Mouse (Mus musculus) heart, embryonic 16.5 days (tissue): ENCODE measurements at regions not wholly inside any gene's neighbourhood (a gene's known extent, or its start where the extent isn't known, plus 50 kb on each side); places are given as distances from the start of the nearest gene placed in this dataset.

Experiments used
- ATAC-seq: fragments of 200-750 bp; cut with Nextera tagmentation; replicated peaks from 2 replicates; pipeline ENCODE4 v1.8.0; 2017; ENCODE audit warnings: moderate number of reproducible peaks; ENCODE audit not compliant: insufficient read depth, low FRiP score; ENCODE audit errors: extremely low read depth
- H3K27ac ChIP-seq: fragments of 300-500 bp; sonication (generic); 2 replicates; pipeline ENCODE4 v1.5.1; 2014; ENCODE audit warnings: mild to moderate bottlenecking, low read length, control low read depth, moderate library complexity
- H3K27me3 ChIP-seq: fragments of 300-500 bp; sonication (generic); 2 replicates; pipeline ENCODE4 v1.6.1; 2014; ENCODE audit warnings: low read length, mixed read lengths; ENCODE audit not compliant: control insufficient read depth, insufficient read depth
- H3K36me3 ChIP-seq: fragments of 300-500 bp; sonication (generic); 2 replicates; pipeline ENCODE4 v1.6.1; 2014; ENCODE audit not compliant: control insufficient read depth, insufficient read depth
- H3K4me1 ChIP-seq: fragments of 300-500 bp; sonication (generic); 2 replicates; pipeline ENCODE4 v1.6.1; 2014; ENCODE audit warnings: low read length, mixed read lengths; ENCODE audit not compliant: control insufficient read depth, insufficient read depth
- H3K4me2 ChIP-seq: fragments of 300-500 bp; sonication (generic); 2 replicates; pipeline ENCODE4 v1.6.1; 2014; ENCODE audit warnings: low read depth, mild to moderate bottlenecking, control low read depth, low read length
- H3K4me3 ChIP-seq: fragments of 300-500 bp; sonication (generic); 2 replicates; pipeline ENCODE4 v1.5.1; 2014; ENCODE audit warnings: mild to moderate bottlenecking, control low read depth, low read length
- H3K9ac ChIP-seq: fragments of 300-500 bp; sonication (generic); 2 replicates; pipeline ENCODE4 v1.6.1; 2014; ENCODE audit warnings: low read length, control low read depth
- H3K9me3 ChIP-seq: fragments of 300-500 bp; sonication (generic); replicated peaks from 2 replicates; pipeline ENCODE4 v1.6.1; 2016; ENCODE audit warnings: low read length; ENCODE audit not compliant: control insufficient read depth
- WGBS: fragments of 180-500 bp; shearing (Covaris S2); extraction: QIAGEN DNeasy Blood & Tissue Kit; methylation state at CpG from one replicate; pipeline ENCODE4 v1.1.7; 2014; 5-methylcytosine and 5-hydroxymethylcytosine counted together

- H3K4me1 ChIP-seq, result peaks cover 10% of the 10 kb centered on the region
- H3K4me3 ChIP-seq, result no peak overlapping the region
- H3K9me3 ChIP-seq, result no peaks in the 10 kb centered on the region
- no peak overlapping the region for H3K4me2 ChIP-seq
- H3K27me3 ChIP-seq, result no peaks in the 10 kb centered on the region; the same call in 1 of the 2 replicates
- no peaks in the 10 kb centered on the region for H3K36me3 ChIP-seq
- no peak overlapping the region for H3K9ac ChIP-seq
- no peak overlapping the region for H3K27ac ChIP-seq
- 80% methylated on average over 5 of the region's 5 CpGs for WGBS
- ATAC-seq, result no peak
Observed at GRCm38 (mm10) chr4:87653440-87654165, 379.6 kb downstream of the Mllt3 start.

- no peak for ATAC-seq
- no peak overlapping the region for H3K4me2 ChIP-seq
- H3K4me3 ChIP-seq, result no peak overlapping the region
- WGBS, result 82% methylated on average over 8 of the region's 8 CpGs
- H3K4me1 ChIP-seq, result peaks cover 7% of the 10 kb centered on the region
- H3K9ac ChIP-seq, result no peak overlapping the region
- H3K27me3 ChIP-seq, result no peaks in the 10 kb centered on the region; the same call in 1 of the 2 replicates
- no peaks in the 10 kb centered on the region for H3K9me3 ChIP-seq
- H3K27ac ChIP-seq, result no peak overlapping the region
- no peaks in the 10 kb centered on the region for H3K36me3 ChIP-seq
Observed at GRCm38 (mm10) chr4:87652314-87652934, 380.7 kb downstream of the Mllt3 start.

DNA sequence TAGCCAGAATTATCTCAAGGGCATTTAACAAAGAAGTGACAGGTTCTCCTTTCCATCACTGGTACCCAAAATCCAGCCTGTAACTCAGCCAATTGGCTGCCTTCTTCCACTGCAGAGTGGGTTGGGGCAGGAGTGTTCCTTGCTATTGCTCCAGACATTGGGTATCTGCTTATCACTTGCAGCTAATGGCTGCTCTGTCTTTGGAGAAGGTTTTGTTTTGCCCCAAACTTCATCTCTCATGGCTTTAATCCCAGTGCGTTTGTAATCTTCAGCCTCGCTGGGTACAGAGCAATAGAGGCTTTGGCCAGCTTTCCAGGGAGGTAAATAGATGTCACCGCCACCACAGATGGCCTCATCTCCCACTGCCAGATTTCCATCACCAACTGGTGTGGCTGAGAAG is 381.9 kb downstream of the Mllt3 start:
- H3K36me3 ChIP-seq, result no peaks in the 10 kb centered on the region
- no peak overlapping the region for H3K27ac ChIP-seq
- WGBS, result 75% methylated on average over 3 of the region's 3 CpGs
- no peak overlapping the region for H3K4me2 ChIP-seq
- H3K9me3 ChIP-seq, result no peaks in the 10 kb centered on the region
- H3K9ac ChIP-seq, result no peak overlapping the region
- no peak overlapping the region for H3K4me3 ChIP-seq
- H3K4me1 ChIP-seq, result peaks cover 7% of the 10 kb centered on the region
- ATAC-seq, result no peak
- no peaks in the 10 kb centered on the region; the same call in 1 of the 2 replicates for H3K27me3 ChIP-seq

DNA sequence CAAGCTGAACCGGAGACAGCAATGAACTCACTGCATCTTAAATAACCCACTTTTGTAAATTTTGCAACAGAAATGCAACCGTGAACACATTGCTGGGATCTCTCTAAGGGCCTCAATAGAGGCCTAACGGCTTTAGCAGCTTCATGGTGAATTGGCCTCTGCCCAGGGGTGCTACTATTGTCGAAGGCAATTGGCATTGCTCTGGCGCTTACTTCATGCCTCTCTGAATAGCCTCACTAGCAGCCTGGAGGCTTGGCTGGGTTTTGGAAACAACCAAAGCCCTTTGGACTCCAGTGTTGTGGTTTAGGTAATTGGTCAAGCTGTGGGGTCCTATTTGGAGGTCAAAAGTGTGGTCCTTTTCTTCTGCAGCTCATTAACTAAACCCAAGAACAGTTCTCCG is 382.3 kb downstream of the Mllt3 start:
- H3K4me1 ChIP-seq, result peaks cover 7% of the 10 kb centered on the region
- H3K9ac ChIP-seq, result no peak overlapping the region
- 65% methylated on average over 6 of the region's 6 CpGs for WGBS
- H3K27me3 ChIP-seq, result no peaks in the 10 kb centered on the region; the same call in 1 of the 2 replicates
- H3K9me3 ChIP-seq, result no peaks in the 10 kb centered on the region
- H3K36me3 ChIP-seq, result no peaks in the 10 kb centered on the region
- no peak overlapping the region for H3K4me2 ChIP-seq
- no peak overlapping the region for H3K27ac ChIP-seq
- no peak overlapping the region for H3K4me3 ChIP-seq
- no peak for ATAC-seq

DNA sequence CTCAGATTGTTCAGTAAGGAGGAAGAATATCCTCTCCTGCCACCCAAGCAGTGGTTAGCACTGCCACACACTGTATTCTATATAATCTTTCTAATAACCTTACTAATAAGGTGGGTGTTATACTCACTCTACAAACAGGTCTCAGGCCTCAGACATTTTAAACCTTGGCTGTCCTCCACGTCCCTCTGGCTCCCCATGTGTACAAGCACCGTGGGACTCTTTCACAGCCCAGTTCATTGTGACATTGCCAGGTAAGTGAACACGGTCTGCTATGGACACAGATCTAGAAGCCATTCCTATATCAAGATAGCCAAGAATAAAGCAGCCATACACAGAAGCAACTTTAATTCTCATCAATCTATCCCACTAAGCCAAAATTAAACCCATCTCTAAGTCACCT is 382.8 kb downstream of the Mllt3 start:
- H3K4me1 ChIP-seq, result peaks cover 7% of the 10 kb centered on the region
- H3K9ac ChIP-seq, result no peak overlapping the region
- H3K27ac ChIP-seq, result no peak overlapping the region
- no peak for ATAC-seq
- no peaks in the 10 kb centered on the region; the same call in 1 of the 2 replicates for H3K27me3 ChIP-seq
- H3K4me2 ChIP-seq, result no peak overlapping the region
- no peaks in the 10 kb centered on the region for H3K36me3 ChIP-seq
- no peak overlapping the region for H3K4me3 ChIP-seq
- 71% methylated on average over 3 of the region's 3 CpGs for WGBS
- H3K9me3 ChIP-seq, result no peaks in the 10 kb centered on the region; the same call in 1 of the 2 replicates

- Histone ChIP-seq H3K4me3 (no peak overlapping the region), H3K27me3 (no peaks in the 10 kb centered on the region; the same call in 1 of the 2 replicates), H3K36me3 (no peaks in the 10 kb centered on the region), H3K9ac (no peak overlapping the region), H3K9me3 (no peaks in the 10 kb centered on the region; the same call in 1 of the 2 replicates), H3K4me2 (peak overlapping the region; percentile 74), H3K4me1 (peaks cover 7% of the 10 kb centered on the region), H3K27ac (0 out of 2 replicates have a peak overlapping the region, but pooled peaks have one; percentile 15)
- ATAC-seq, result peak; percentile 4; the same call in 1 of the 2 replicates
Observed at GRCm38 (mm10) chr4:87648919-87649318, 384.2 kb downstream of the Mllt3 start.

DNA sequence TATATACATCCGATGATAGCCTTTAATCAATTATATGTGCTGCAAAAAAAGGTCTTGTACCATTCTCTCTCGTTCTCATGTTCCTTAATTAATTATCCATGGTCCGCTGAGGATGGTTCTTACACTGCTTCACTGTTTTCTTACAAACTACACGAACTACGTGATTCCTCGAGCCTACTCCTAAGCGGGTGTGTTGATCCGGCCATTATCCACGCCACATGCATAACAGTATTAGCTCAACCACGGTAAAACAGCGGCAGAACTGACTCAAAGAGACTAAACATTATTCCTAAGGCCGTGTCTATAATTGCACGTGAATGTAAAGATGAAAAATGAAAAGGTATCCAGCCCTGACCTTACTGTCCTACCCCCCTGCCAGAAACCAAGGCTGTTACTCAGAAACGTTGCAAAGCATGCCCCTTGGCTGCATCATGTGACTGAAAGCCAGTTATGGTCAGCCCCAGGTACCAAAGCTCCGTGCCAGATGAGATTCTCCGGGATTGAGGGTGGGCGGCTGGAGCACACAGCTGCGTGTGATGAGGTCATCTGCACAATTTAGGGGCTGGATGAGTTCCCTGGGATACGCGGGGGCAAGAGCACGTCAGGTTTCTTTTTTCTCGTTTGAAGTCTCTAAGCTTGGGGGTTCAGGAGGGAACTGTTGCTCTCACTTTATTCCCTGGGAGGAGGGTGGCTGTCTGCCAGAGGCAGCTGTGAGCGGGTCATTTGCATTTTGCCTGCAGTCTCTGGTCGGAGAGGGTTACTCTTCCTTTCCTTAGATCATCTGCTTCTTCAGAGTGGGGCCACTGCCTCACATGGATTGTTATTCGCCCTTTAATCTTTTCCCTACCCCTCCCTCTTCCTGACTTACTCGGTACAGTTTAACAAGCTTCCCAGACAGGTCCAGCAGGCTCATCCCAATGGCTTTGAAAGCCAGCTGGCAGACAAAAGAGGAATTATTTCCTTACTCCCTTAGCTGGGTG is 384.9 kb downstream of the Mllt3 start:
- 0 out of 2 replicates have a peak overlapping the region, but pooled peaks have one; percentile 15 for H3K27ac ChIP-seq
- H3K36me3 ChIP-seq, result no peaks in the 10 kb centered on the region
- no peaks in the 10 kb centered on the region; the same call in 1 of the 2 replicates for H3K9me3 ChIP-seq
- H3K4me3 ChIP-seq, result peak overlapping the region; percentile 52
- peak overlapping the region; percentile 74 for H3K4me2 ChIP-seq
- peak; percentile 73 for ATAC-seq
- WGBS, result 21% methylated on average over 26 of the region's 26 CpGs
- peaks cover 7% of the 10 kb centered on the region for H3K4me1 ChIP-seq
- H3K27me3 ChIP-seq, result no peaks in the 10 kb centered on the region; the same call in 1 of the 2 replicates
- H3K9ac ChIP-seq, result peak overlapping the region; percentile 60

- no peak for ATAC-seq
- WGBS, result 72% methylated on average over 5 of the region's 5 CpGs
- Histone ChIP-seq H3K4me1 (no peaks in the 10 kb centered on the region), H3K4me3 (no peak overlapping the region), H3K27ac (no peak overlapping the region), H3K4me2 (no peak overlapping the region), H3K9me3 (no peaks in the 10 kb centered on the region; the same call in none of the 2 replicates), H3K36me3 (no peaks in the 10 kb centered on the region), H3K27me3 (no peaks in the 10 kb centered on the region), H3K9ac (no peak overlapping the region)
Observed at GRCm38 (mm10) chr4:87642002-87642401, 391.2 kb downstream of the Mllt3 start.
